ENCODE assay signal across 15 mouse cellular contexts in genomic region chr8:123431616-123432365, GRCm38 (mm10).
DNase-seq lines count a peak whose midpoint lies in the region.
"Had no signal": no experiment of that assay in that cellular context is flagged by ENCODE, and none has a peak within 500 bp of the region (broad histone marks: within the 10 kb centered on the region; RNA-seq: fewer than 3 reads in every experiment).

No protein-coding gene starts in this region.

- peak; percentile 14 for DNase-seq in cerebellum, adult 9-11 months
- DNase-seq in cerebellum, postnatal 10 days, result no peak
- DNase-seq in A20 (ENCODE audit: low read depth, low spot score) (peak; percentile 92), MN1 (ENCODE audit: low spot score) (peak; percentile 95)
- DNase-seq in urinary bladder, postnatal 14 days (ENCODE audit: low spot score), result no peak
- DNase-seq: adrenal gland, adult 2 months; adrenal gland, postnatal 10 days; adrenal gland, postnatal 25 days; B cell, adult 2 months; cerebellum, adult 11 months; cerebellum, adult 2 months; cerebellum, adult 9-10 months; cerebellum, postnatal 25 days; embryo, embryonic 11 days; forebrain, postnatal 0 days had no signal

Comparison
In these comparisons a context has a peak if more than half of its experiments do, and no peak if none do; other contexts are left out.
1. DNase-seq: peak in cerebellum, adult 9-11 months (single experiment), A20 (single experiment) and MN1 (single experiment); none in cerebellum, postnatal 10 days (0 of 2) and urinary bladder, postnatal 14 days (single experiment).